Mouse (Mus musculus) C2C12 (cell line): ENCODE measurements around the gene Mrpl33.
A peak's percentile ranks its signal among the peaks of the same experiment; 100 is the strongest.

Experiments used
- CTCF ChIP-seq: IDR thresholded peaks from one replicate; pipeline ENCODE4 v1.5.1; 2011; ENCODE audit not compliant: control insufficient read depth, insufficient read depth, insufficient read length
- MYOD1 ChIP-seq: IDR thresholded peaks from one replicate; pipeline ENCODE4 v1.6.1; 2011; ENCODE audit warnings: low read depth; ENCODE audit not compliant: control insufficient read depth, insufficient read length
- MYOG ChIP-seq: IDR thresholded peaks from one replicate; pipeline ENCODE4 v1.6.1; 2011; ENCODE audit not compliant: control insufficient read depth, insufficient read length; ENCODE audit errors: extremely low read depth
- USF1 ChIP-seq: IDR thresholded peaks from one replicate; pipeline ENCODE4 v1.6.1; 2011; ENCODE audit warnings: low read depth, mild to moderate bottlenecking, control low read depth, moderate library complexity

- TF ChIP-seq CTCF (no peak), MYOD1 (peak; percentile 52), MYOG (no peak), USF1 (peak; percentile 54)
These were observed 20.2 kb upstream of the Mrpl33 start for GRCm38 (mm10) chr5:31576539-31576975.
